In genomic region chr13:52578776-52579175, GRCm38 (mm10) we compare ENCODE assay signal across 26 mouse cellular contexts. TPM values are rescaled to one million over a fixed set of nuclear protein-coding genes. Genes with fewer than 3 reads are reported as not detected.
DNase-seq lines count a peak whose midpoint lies in the region; ATAC-seq and TF ChIP-seq lines count a peak whose summit lies in the region.
"Had no signal": no experiment of that assay in that cellular context is flagged by ENCODE, and none has a peak within 500 bp of the region (broad histone marks: within the 10 kb centered on the region; RNA-seq: fewer than 3 reads in every experiment).

No protein-coding gene starts in this region.

- no peak for DNase-seq in heart, embryonic 10.5 days (ENCODE audit: low spot score)
- DNase-seq in heart, postnatal 25 days (ENCODE audit: low spot score) = no peak
- peak; percentile 31 for DNase-seq in kidney, postnatal 0 days (ENCODE audit: low spot score)
- DNase-seq in kidney, adult 8-10 months = no peak
- no peak for DNase-seq in spleen, adult 2 months (ENCODE audit: low read depth in 1 of 2, low spot score in 2 of 2)
- DNase-seq in spleen, postnatal 10 days (ENCODE audit: low spot score in 2 of 2) = no peak
- no peak for DNase-seq in frontal cortex, postnatal 36 days (ENCODE audit: low spot score in 2 of 2)
- DNase-seq: adrenal gland, adult 2 months; adrenal gland, postnatal 14 days; B cell, adult 2 months; cerebellum, adult 11 months; cerebellum, adult 2 months; cerebellum, adult 9-11 months; cerebellum, postnatal 25 days; forebrain, postnatal 0 days; gastrocnemius, postnatal 25 days; heart, postnatal 14 days had no signal

- ATAC-seq in kidney, postnatal 0 days (replicated peaks; ENCODE audit: low FRiP score, low read depth) = no peak
- ATAC-seq: forebrain, embryonic 14.5 days; forebrain, postnatal 0 days; Patski had no signal

- no peak for TF ChIP-seq POLR2A in spleen, adult 2 months (IDR thresholded peaks at IDR 0.05; ENCODE audit: low read depth, low read length)

- no peak overlapping the region for H3K4me2 ChIP-seq in kidney, postnatal 0 days (ENCODE audit: low read length)
- H3K4me2 ChIP-seq: embryonic facial prominence, embryonic 12.5 days; embryonic facial prominence, embryonic 15.5 days; heart, embryonic 11.5 days; hindbrain, embryonic 12.5 days; hindbrain, embryonic 15.5 days had no signal

- intact Hi-C loops in heart, postnatal 25 days (cut with DNase I) = no loop called here

- no peaks in the 10 kb centered on the region for H3K36me3 ChIP-seq in heart, embryonic 10.5 days
- no peaks in the 10 kb centered on the region for H3K36me3 ChIP-seq in kidney, postnatal 0 days (ENCODE audit: insufficient read depth, low read length)
- H3K36me3 ChIP-seq in spleen, adult 2 months (ENCODE audit: control insufficient read depth, insufficient read depth, low read length) = no peaks in the 10 kb centered on the region
- H3K36me3 ChIP-seq: embryonic facial prominence, embryonic 12.5 days; embryonic facial prominence, embryonic 15.5 days; G1E; hindbrain, embryonic 12.5 days; hindbrain, embryonic 15.5 days had no signal

- H3K9me3 ChIP-seq in heart, embryonic 10.5 days = no peaks in the 10 kb centered on the region
- no peaks in the 10 kb centered on the region for H3K9me3 ChIP-seq in kidney, postnatal 0 days (replicated peaks; ENCODE audit: low read length)
- H3K9me3 ChIP-seq: embryonic facial prominence, embryonic 12.5 days; embryonic facial prominence, embryonic 15.5 days; hindbrain, embryonic 12.5 days; hindbrain, embryonic 15.5 days had no signal

- no peak overlapping the region for H3K9ac ChIP-seq in kidney, postnatal 0 days (ENCODE audit: low read depth, low read length)
- H3K9ac ChIP-seq: embryonic facial prominence, embryonic 12.5 days; embryonic facial prominence, embryonic 15.5 days; forebrain, postnatal 0 days; hindbrain, embryonic 12.5 days; hindbrain, embryonic 15.5 days had no signal

- H3K4me1 ChIP-seq in heart, embryonic 10.5 days = peaks cover 42% of the 10 kb centered on the region
- 0 out of 2 replicates have a peak, but pooled peaks cover 4% of the 10 kb centered on the region for H3K4me1 ChIP-seq in kidney, postnatal 0 days (replicated peaks; ENCODE audit: insufficient read depth, low read length)
- H3K4me1 ChIP-seq in spleen, adult 2 months (ENCODE audit: control insufficient read depth, insufficient read depth, insufficient read length) = peaks cover 27% of the 10 kb centered on the region; the same call in 1 of the 2 replicates

- 0 out of 2 replicates have a peak overlapping the region, but pooled peaks have one; percentile 16 for H3K27ac ChIP-seq in heart, embryonic 10.5 days
- no peak overlapping the region for H3K27ac ChIP-seq in kidney, postnatal 0 days
- peak overlapping the region; percentile 10; the same call in 1 of the 2 replicates for H3K27ac ChIP-seq in spleen, adult 2 months (ENCODE audit: insufficient read depth, low read length)
- H3K27ac ChIP-seq: embryonic facial prominence, embryonic 12.5 days; embryonic facial prominence, embryonic 15.5 days; hindbrain, embryonic 12.5 days; hindbrain, embryonic 15.5 days had no signal

- no peak for TF ChIP-seq CTCF in kidney, postnatal 0 days (IDR thresholded peaks at IDR 0.05; ENCODE audit: low read depth)
- no peak for TF ChIP-seq CTCF in spleen, adult 2 months (IDR thresholded peaks at IDR 0.05; ENCODE audit: extremely low read depth, insufficient read depth, insufficient read length, insufficient replicate concordance)

- WGBS in heart, embryonic 10.5 days = 76% methylated on average over 2 of the region's 2 CpGs
- 44% methylated on average over 2 of the region's 2 CpGs for WGBS in kidney, postnatal 0 days
- WGBS in spleen, adult 2 months = 85% methylated on average over 2 of the region's 2 CpGs

- no peak overlapping the region for H3K4me3 ChIP-seq in heart, embryonic 10.5 days
- H3K4me3 ChIP-seq in kidney, postnatal 0 days (replicated peaks; ENCODE audit: low read depth, low read length) = no peak overlapping the region
- no peak overlapping the region for H3K4me3 ChIP-seq in spleen, adult 2 months (ENCODE audit: extremely low read depth, insufficient read depth, insufficient read length)
- H3K4me3 ChIP-seq: embryonic facial prominence, embryonic 12.5 days; embryonic facial prominence, embryonic 15.5 days; hindbrain, embryonic 12.5 days; hindbrain, embryonic 15.5 days had no signal

- 0 out of 2 replicates have a peak, but pooled peaks cover 6% of the 10 kb centered on the region for H3K27me3 ChIP-seq in heart, embryonic 10.5 days (ENCODE audit: insufficient read depth, poor library complexity, severe bottlenecking)
- no peaks in the 10 kb centered on the region for H3K27me3 ChIP-seq in kidney, postnatal 0 days (ENCODE audit: insufficient read depth, low read length)
- no peaks in the 10 kb centered on the region for H3K27me3 ChIP-seq in spleen, adult 2 months (ENCODE audit: control insufficient read depth, insufficient read depth, low read length)
- H3K27me3 ChIP-seq: CH12.LX had no signal

RNA-seq across cellular contexts. Expression of gene Syk, which starts 4.2 kb away (rescaled TPM):
- 6.7 and 9.7 TPM in 2 replicates for polyA plus RNA-seq in heart, embryonic 10.5 days (2016; fragmentation: Nextera tagmentation; extraction: Ambion mirVana)
- total RNA-seq in heart, postnatal 25 days (2021) = 10 to 100 TPM; 16.3 to 18.6 TPM
- 3.3 and 3.8 TPM in 2 replicates for polyA plus RNA-seq in kidney, postnatal 0 days (2015; fragmentation: Nextera tagmentation; extraction: Ambion mirVana)
- 119 and 126 TPM in 2 replicates for polyA plus RNA-seq in spleen, adult 2 months (2012; rRNA removed)
- polyA plus RNA-seq: G1E, Patski had no signal

RNA-seq across cellular contexts. Expression of gene Diras2, which starts 47.7 kb away (rescaled TPM):
- 1.0 and 1.1 TPM in 2 replicates for polyA plus RNA-seq in heart, embryonic 10.5 days (2016; fragmentation: Nextera tagmentation; extraction: Ambion mirVana)
- total RNA-seq in heart, postnatal 25 days (2021) = under 1 TPM; 0.11 to 0.26 TPM
- 0.04 and 0.08 TPM in 2 replicates for polyA plus RNA-seq in kidney, postnatal 0 days (2015; fragmentation: Nextera tagmentation; extraction: Ambion mirVana)
- 2.0 TPM in 2 replicates for polyA plus RNA-seq in spleen, adult 2 months (2012; rRNA removed)
- polyA plus RNA-seq: G1E, Patski had no signal

Comparison
In these comparisons a context has a peak if more than half of its experiments do, and no peak if none do; other contexts are left out.
1. RNA of gene Syk, which starts 4.2 kb away (polyA plus RNA-seq): 119 to 126 TPM in spleen, adult 2 months; 6.7 to 9.7 TPM in heart, embryonic 10.5 days and 3.3 to 3.8 TPM in kidney, postnatal 0 days; every median in the first group is over 10 times any median in the second.